Mouse (Mus musculus): ENCODE results near the gene Wbp11. TPM values are rescaled to one million over a fixed set of nuclear protein-coding genes. Genes with fewer than 3 reads are reported as not detected.

Wbp11 gene
- total RNA-seq, 2 experiments from 2014 or later, result 43.3 to 45.5 TPM

DNA sequence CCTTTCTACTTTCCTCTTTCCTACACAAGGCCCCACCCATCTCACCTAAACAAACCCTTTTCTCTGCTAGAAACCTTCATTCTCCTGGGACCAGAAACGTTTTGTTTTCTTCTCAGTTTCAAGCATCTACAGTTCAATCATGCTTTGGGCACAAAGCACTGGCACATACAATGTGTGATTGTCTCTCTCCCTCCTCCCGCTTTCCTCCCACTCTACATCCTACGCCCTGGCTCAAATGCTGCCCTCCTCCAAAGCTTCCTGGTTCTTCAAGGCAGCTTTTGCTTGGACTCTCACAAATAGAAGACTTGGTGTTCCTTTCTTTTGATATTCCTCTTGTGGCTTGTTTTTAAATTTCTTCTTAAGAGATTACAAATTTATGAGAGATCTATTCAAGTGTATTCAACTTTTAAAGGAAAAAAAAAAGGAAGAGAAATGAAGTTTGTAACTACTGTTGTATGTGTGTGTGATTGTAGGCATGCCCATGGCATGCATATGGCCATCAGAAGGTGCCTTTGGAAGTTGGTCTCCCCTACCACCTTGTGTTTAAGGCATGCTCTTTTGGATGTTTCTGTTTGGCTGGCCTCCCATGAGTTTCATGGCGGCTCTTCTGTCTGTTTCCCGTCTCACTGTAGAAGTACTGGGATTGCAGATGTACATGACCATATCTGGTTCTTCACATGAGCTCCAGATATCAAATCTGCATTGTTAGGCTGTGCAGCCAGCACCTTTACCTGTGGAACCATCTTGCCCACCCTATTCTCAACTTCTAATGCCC lies 17.9 kb upstream of the Wbp11 start:
- intact Hi-C loops (cut with DNase I), result no loop called here
- DNase-seq, result no peak

DNA sequence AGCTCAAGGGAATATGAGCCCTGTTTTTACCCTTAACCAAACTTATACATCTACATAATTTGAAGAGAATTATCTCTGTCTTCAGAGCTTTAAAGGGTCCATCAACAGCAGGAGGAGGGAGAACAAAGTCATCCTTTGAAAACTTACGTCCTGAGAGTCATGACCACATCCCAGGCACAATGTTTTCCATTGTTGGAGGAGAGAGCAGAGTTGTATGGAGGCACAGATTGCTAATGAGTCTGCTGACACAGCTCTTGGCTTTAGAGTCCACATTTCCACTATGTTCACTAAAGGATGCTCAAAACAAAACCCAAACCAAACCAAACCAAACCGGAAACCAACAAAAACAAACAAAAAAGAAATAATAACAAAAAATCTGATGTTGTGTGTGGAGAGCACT lies 16.9 kb upstream of the Wbp11 start:
- DNase-seq, result no peak
- intact Hi-C loops (cut with DNase I), result no loop called here

DNA sequence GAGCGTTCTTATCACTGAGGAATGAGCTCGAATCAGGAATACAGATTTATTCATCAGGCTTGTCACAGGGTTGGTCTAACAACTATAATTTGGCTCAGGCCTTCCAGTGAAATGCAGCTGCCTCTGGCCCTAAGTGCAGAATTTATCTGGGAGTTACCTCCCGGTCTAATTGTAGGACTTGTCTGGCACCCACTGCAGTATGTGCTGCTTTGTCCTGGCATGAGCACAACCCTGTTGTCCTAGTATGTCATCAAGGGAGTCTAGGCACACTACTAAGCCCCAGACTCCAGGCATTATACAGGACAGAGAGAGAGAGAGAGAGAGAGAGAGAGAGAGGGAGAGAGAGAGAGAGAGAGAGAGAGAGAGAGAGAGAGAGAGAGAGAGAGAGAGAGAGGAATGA lies 9.3 kb upstream of the Wbp11 start:
- no peak for DNase-seq
- intact Hi-C loops (cut with DNase I), result loop anchor here (5.0 kb wide), 1 partner anchor 730 kb away; no protein-coding TSS in a partner anchor

DNA sequence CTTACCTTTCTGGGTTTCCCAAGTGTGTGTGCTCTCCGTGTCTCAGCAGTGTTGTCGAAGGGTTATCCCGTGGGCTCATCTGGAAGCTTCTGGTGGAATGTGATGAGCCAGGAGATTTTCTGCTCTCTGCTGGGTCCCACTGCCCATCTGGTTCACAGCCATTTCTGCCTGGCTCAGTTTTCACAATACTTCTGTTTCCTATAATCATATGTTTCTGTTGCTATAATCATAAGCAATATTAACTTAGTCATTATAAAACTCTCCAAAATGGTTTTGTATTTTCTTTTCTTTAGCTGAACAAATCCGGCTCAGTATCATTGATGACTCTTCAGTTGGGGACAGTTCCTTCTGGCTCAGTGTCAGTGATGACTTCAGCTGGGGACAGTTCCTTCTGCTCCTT lies 7.3 kb upstream of the Wbp11 start, which contains the start of gene Smco3:
Smco3 (minus strand) TSS at position 101 of the 400 bp plus-strand sequence.
- intact Hi-C loops (cut with DNase I), result loop anchor here (5.0 kb wide), 1 partner anchor 732 kb away; no protein-coding TSS in a partner anchor
- no peak for DNase-seq

DNA sequence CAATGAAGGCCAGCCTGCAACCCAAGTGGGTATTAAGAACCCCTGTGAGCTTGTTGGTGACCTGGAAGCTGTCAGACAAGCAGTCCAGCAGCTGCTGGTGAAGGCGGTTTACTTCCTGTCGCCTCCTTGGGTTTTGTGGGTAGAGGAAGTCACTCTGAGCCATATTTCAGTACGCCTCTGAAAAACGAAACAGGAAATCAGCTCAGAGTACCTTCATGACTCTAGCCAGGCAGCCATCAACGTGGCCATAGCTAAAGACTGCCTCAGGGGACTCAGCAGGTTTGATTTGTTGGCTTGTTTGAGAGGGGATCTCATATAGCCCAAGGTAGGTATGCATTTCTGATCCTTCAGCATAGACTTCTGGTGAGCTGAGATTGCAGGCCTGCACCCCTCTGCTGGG lies 3.7 kb upstream of the Wbp11 start:
- no peak for DNase-seq
- intact Hi-C loops (cut with DNase I), result no loop called here

DNA sequence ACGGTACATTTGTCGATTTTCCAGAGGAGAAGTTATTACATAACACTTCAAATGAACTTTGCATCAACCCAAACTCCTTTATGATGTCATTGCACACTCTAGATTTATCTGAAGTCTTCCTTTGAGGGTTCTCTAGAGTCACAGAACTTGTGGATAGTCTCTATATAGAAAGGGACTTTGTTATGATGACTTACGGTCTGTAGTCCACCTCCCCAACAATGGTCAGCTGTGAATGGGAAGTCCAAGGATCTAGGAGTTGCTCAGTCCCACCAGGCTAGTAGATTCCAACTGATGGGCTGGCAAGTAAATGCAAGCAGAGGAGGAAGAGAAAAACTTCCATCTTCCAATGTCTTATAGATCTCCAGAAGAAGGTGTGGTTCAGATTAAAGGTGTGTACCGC lies 648 bp upstream of the Wbp11 start:
- no peak for DNase-seq
- intact Hi-C loops (cut with DNase I), result no loop called here

DNA sequence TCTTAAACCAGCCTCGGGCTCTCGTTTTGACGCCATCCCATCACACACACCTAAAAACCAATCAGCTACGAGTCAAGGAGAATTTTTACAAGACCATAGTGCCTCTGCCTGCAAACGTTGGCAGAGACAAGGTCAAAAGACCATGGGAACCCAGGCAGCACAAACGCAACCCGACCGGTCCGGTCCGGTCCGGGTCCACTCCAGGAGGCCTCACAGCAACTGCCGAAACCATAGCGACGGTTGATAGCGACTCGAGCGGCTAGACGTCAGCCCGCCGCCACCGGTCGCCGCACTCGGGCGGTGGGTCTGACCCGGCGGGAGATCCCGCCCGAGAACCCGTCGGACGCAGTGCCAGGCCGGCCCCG lies 535 bp downstream of the Wbp11 start, which contains the start of gene BC049715:
BC049715 (plus strand) TSS at position 111 of the 365 bp plus-strand sequence.
- intact Hi-C loops (cut with DNase I), result loop anchor here (2.0 kb wide), 1 partner anchor 19 kb away; the partner anchor contains the start of gene H2afj

DNA sequence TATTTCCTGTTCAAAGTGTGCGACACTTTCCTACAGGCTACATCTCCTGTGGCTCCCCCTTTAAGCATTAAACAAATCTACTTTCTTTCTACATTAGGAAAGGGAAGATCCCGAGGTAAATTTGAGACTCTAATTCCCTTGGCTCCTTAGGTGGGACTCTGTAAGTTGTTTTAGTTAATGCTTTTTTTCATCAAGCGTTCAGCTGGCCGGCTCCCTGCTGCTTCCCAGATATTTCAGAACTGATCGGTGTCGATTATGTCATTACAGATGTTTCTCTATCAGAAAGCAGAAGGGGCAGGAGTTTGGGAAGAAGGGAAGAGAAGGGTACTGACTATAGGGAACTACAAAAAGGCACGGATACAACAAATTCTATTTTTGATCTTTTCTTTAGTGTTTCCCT lies 917 bp downstream of the Wbp11 start:
- intact Hi-C loops (cut with DNase I), result loop anchor here (2.0 kb wide), 1 partner anchor 18 kb away; the partner anchor contains the start of gene H2afj

More for the DNA sequence above, 535 bp downstream of the Wbp11 start, which contains the start of gene BC049715:
- DNase-seq, result no peak

DNA sequence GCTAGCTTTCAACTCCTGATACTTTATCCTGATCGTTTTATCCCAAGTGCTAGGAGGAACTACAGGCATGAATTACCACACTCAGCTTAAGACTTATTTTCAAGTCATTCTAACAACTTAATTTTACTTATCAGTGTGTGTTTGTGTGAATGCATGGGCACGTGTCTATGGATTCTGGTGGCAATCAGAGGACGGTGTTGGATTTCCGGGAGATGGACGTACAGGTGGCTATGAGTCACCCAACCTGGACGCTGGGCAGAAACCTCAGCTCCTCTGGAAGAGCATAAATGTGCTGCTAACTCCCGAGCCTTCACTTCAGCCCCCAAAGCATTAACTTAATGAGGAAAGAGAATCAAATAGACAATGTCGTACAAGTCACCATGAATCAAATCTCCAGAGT lies 3.0 kb downstream of the Wbp11 start:
- intact Hi-C loops (cut with DNase I), result no loop called here

More for the DNA sequence above, 917 bp downstream of the Wbp11 start:
- no peak for DNase-seq

DNA sequence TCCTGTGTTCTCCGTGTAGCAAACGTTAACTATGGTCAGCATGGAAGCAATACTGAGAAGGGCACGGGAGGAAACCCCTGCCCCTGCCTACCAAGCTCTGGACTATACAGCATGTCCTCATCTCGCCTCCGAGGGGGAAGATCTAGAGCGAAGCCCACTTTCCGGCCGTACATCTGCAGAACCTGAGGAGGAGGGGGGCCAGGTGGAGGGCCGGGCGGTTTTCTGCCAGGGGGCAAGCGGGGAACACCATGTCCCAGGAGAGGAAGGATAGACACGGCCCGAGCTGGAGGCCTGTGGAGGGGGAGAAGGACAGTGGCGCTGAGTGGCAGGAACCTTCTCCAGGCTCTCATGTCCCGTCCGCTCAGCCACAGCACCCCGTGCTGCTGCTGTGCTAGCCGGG lies 6.9 kb downstream of the Wbp11 start:
- intact Hi-C loops (cut with DNase I), result no loop called here

More for the DNA sequence above, 3.0 kb downstream of the Wbp11 start:
- DNase-seq, result no peak

DNA sequence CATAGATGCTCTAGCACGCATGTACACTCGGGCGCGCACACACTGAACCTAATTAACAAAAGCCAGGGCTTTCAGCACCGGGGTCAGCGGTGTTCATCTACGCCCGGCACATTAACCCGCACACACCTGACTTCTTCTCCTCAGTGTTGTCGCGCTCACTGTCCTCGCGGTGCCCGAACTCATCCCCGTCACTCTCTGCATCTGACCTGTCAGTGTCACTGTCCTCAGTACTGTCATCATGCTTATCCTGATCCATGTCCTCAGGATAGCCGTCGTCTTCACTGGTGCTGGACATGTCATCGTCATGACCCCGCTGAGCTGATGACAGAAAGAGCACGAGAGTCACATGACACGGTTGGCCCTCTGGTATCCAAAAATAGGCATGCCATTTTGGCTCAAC lies 7.7 kb downstream of the Wbp11 start:
- no peak for DNase-seq
- intact Hi-C loops (cut with DNase I), result no loop called here

More for the DNA sequence above, 6.9 kb downstream of the Wbp11 start:
- DNase-seq, result no peak

DNA sequence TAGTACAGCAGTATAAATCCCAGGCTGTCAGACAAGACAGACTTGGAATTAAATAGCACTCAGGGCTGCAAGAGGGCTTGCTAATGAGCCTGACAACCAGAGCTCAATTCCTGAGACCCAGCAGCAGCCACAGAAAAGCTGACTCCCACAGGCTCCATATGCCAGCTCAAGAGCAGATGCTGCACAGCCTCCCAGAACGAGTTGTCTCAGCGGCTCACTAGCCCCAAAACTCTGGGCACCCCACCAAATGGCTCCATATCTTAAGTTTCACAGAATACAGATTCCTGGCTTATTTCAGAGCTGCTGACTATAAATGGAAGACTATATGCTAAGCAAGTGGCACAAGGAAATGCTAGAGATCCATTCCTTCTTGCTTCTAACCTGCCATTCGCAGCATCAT lies 10.5 kb downstream of the Wbp11 start:
- intact Hi-C loops (cut with DNase I), result no loop called here
- no peak for DNase-seq

DNA sequence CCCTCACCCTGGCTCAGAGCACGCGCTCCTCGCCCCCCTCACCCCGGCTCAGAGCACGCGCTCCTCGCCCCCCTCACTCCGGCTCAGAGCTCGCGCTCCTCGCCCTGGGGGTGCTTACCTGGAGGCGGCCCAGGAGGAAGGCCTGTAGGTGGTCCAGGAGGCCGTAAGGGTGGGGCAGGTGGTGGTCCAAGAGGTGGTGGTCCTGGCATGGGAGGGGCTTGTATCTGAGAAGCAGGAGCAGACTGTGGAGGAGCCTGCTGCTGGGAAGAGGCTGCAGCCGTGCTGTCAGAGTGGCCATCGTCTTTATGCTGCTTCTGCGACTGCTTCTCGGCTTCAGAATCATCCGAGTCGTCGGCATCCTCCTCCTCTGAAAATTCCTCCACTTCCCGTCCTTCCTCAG lies 11.2 kb downstream of the Wbp11 start:
- intact Hi-C loops (cut with DNase I), result no loop called here
- DNase-seq, result no peak

DNA sequence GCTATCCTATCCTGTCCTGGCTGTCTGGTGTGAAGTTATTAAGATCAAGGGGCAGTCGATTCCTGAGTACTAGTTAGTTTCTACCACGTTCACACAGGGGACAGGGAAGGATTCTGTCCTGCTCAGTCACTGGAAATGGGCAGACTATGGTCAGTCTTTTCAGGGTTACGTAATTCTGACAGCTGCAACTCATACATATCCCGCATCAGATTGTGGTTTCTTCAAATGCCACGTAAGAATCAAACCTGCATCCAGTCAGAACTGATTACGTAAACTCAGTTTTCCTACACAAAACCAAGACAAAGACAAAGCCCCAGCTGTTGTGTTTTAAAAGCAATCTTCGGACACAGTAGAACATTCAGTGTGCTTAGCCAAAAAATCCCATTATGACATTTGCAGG lies 12.7 kb downstream of the Wbp11 start:
- intact Hi-C loops (cut with DNase I), result no loop called here

DNA sequence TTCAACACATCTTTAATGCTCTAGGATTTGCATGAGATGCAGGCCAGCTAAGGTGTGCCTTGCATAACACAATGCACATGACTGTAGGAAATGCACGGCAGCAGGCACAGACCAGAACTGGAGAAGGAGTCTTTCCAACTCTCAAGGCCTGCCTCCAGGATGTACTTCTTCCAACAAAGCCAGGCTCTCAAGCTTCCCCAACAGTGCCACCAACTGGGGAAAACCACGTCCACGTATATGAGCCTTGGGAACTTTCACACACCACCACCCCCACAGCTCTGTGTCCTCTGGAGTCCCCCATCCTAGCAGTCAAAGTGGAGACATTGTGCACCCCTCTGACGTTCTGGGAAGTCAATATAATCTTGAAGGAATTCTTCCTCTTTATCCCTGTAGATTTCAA lies 14.9 kb downstream of the Wbp11 start:
- intact Hi-C loops (cut with DNase I), result no loop called here

More for the DNA sequence above, 12.7 kb downstream of the Wbp11 start:
- no peak for DNase-seq

DNA sequence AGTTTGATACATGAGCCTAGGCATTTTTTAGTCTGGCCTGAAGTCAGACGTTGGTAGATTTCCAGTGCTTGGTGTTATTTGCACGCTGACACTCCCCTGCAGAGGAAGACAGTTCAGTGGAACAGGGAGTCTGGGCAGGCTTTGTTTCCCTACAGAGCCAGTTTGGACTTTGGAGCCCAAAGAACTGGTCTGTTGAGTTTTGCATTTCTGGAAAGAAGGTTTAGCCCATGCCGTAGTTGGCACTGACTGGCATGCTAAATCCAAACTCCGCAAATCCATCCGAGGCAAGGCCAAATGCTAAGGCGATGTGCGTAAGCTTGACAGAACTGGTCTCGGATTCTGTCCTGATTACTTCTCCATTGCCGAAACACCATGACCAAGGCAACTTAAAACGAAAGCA lies 16.8 kb downstream of the Wbp11 start:
- DNase-seq, result no peak
- intact Hi-C loops (cut with DNase I), result no loop called here

More for the DNA sequence above, 14.9 kb downstream of the Wbp11 start:
- no peak for DNase-seq

DNA sequence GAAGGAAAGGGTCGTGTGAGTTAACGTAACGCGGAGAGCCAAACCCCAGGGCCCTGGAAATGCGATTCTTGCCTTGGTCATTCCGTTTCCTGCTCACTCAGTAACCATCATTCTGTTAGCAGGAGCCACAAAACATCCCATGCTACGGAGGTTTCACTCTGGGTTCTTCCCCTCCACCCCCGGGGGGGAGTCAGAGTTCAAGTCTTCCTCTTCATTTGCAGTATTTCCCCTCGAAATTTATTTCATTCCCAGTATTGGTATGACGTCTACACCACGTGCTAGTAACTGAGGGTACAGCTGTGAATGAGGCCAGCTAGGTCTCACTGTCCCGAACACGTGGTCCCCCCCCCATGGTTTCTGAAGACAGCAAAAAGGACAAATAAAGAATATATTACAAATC lies 18.4 kb downstream of the Wbp11 start:
- intact Hi-C loops (cut with DNase I), result loop anchor here (2.0 kb wide), 1 partner anchor 17 kb away; the partner anchor contains the start of gene BC049715

DNA sequence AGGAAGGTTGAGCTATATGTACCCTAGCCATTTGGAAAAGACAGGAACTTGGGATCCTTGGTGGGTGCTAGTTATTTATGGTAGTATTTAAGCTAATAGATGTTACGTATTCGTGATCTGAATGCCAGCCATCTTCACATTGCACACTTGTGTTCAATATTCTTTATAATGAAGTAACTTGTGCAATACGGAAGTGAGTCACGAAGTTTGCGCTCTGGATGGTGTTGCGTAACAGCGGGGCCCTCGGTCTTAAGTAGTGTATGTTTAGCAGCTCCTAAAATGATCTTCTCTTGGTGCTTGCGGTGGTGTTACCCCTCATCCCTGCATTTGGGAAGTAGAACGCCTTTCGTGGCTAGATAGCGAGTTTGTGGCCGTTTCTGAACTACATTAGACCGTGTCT lies 19.0 kb downstream of the Wbp11 start:
- intact Hi-C loops (cut with DNase I), result loop anchor here (2.0 kb wide), 1 partner anchor 18 kb away; the partner anchor contains the start of gene BC049715
- DNase-seq, result no peak

More for the DNA sequence above, 18.4 kb downstream of the Wbp11 start:
- DNase-seq, result no peak

DNA sequence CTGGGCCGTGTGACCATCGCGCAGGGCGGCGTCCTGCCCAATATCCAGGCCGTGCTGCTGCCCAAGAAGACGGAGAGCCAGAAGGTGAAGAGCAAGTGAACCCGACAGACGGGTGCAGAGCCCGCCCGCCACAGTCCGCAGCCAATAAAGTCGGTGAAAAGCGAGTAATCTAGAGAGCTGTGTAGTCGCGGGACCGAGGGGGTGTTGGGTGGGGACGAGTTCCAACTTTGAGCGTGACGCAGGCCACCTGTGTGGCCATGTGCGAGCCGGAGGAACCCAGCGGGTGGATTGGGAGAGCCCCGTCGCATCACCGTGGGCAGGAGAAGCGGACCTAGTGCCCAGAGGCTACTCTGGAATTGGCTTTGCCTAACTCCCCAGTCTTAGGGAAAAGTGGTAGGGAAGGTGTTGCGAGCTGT lies 19.4 kb downstream of the Wbp11 start:
- intact Hi-C loops (cut with DNase I), result loop anchor here (2.0 kb wide), 1 partner anchor 18 kb away; the partner anchor contains the start of gene BC049715
- DNase-seq, result no peak

DNA sequence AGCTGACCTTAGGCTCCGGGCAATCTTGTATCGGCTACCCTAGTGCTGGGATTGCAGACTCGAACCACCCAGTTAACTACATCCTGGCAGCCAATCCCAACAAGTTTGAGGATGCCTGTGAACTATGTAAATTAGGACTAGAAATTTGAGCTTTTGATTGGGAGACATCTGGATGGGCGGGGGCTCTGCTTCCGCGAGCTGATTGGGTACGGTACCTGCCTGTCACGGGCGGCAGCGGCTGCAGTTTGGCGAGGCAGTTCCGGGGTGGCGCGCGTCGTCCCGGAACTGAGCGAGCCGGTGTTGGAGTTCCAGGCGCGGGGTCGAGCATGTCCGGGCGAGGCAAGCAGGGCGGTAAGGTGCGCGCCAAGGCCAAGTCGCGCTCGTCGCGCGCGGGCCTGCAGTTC lies 20.0 kb downstream of the Wbp11 start, which contains the start of gene H2afj:
H2afj (plus strand) TSS at position 231 of the 404 bp plus-strand sequence.
- DNase-seq, result peak; percentile 96 to 100
- intact Hi-C loops (cut with DNase I), result loop anchor here (2.0 kb wide), 1 partner anchor 19 kb away; the partner anchor contains the start of gene BC049715

DNA sequence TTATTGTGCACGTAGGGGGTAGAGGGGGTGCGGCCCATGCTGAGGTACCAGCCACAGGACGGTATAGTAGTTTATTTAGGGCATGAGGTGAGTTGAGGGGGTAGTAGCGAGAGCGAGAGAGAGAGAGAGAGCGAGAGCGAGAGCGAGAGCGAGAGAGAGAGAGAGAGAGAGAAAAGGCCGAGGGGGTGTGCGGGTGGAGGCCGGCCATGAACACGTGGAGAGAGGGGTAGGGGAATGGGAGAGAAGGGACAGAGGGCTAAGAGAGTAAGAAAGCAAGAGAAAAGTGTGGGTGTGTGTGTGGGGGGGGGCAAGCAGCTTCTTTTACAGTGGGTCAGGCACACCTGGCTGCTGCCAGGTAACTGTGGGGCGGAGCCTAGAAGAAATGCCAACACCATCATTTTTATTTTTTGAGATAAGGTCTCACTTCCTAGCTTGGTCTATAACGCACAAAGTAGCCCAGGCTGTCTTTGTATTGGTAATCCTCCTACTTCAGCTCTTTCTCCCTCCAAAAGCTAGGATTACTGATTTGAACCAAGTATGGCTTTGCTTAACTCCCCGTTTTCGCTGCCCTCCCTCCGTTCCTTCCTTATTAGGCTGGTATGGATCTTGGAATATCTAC lies 20.5 kb downstream of the Wbp11 start:
- intact Hi-C loops (cut with DNase I), result loop anchor here (2.0 kb wide), 1 partner anchor 19 kb away; the partner anchor contains the start of gene BC049715
- DNase-seq, result no peak
